Mouse (Mus musculus) brain, embryonic 18.5 days (tissue): ENCODE data around the gene Snai3.
A peak's percentile ranks its signal among the peaks of the same experiment; 100 is the strongest.

ENCODE experiments used
- DNase-seq: peaks from one replicate; pipeline ENCODE4 v3.0.0-alpha.2; 2012; ENCODE audit warnings: low read depth, low spot score

Gene Snai3

GRCm38 (mm10) chr8:122459990-122460389 lies 543 bp downstream of the Snai3 start:
- DNase-seq: no peak

DNA sequence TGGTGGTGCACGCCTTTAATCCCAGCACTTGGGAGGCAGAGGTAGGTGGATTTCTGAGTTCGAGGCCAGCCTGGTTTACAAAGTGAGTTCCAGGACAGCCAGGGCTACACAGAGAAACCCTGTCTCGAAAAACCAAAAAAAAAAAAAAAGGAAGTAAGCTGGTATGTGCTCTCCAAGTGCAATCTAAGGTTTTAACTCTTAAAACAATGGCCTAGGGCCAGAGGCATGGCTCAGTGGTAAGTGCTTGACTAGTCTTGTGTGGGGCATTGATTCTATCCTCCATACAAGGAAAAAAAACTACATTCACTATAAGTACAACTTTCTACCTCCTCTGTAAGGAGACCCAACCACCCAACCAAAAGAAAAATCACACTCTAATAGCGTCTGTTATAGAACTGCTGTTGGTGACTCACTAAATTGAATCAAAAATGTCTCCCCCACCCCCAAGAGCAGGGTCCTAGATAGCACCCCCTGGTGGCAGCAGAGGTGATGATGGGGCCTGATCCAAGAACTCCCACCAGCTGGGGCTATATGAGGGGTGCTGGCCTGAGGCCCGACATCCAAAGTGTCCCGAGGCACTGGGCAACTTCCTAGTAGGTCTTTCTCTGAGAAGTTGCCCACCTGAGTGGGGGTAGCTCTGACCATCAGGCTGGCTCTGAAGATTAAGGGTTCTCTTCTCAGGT lies 1.2 kb downstream of the Snai3 start:
- no peak for DNase-seq

- DNase-seq: no peak
Observed at GRCm38 (mm10) chr8:122457171-122457570, 3.4 kb downstream of the Snai3 start.

DNA sequence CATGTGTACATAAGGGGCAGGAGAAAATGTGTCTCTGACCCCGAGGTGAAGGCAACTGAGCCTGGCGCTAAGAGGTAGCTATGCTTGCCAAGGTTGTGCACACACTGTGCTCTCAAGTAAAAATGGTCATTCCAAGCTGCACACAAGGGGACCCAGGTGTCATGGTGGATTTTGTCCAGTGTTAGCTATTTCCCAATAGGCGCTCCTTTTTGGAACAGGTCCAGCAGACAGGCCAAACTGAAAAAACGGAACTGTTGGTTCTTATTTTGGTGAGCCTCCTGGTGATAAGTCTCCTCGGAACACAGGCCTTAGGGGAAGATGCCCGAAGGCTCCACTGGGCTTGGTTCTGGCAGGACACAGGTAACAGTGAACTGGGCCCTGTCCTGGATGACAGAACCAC lies 6.1 kb downstream of the Snai3 start:
- DNase-seq: no peak

DNA sequence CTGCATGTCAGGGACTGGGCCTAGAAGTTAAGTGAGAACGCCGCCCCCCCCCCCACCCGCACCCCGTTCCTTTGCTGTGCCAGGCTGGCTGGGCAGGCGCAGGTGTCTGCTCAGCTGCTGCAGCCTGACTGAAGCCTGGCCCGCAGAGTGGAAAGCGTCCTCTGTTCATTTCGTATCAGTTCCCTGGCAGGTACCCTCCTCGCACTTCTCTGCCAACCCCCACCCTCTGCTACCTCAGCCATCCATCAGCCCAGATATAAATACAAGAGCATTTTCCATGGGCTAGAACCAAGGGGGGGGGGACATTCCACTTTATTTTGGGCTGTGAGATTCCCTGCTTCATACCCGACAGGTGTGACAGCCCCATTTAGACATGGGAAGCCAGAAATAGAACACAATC lies 8.4 kb downstream of the Snai3 start:
- DNase-seq: no peak

DNA sequence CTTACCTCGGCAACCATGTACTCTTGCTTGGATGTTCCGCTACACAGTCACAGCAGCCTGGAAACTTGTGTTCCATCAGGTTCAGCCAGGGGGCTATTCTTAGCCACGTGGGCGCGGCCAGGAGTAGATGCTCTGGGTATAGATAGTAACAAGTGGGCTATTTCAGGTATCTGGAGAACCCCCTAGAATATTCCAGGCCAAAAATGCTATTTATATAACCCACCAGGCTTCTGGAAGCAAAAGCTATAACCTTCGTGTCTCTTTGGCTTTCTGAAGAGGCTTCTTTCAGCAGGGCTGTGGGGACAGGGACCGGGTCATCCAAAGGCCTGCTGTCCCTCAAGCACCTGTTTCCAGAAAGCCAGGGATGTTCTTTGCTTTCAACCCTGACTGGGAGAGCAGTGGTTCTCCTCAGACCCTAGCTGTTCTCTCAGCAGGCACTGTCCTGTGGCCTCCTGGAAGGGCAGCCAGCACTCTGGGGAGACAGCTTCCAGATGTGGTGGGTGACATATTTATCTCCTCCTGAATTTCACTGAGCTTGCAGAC lies 9.3 kb downstream of the Snai3 start:
- no peak for DNase-seq

DNA sequence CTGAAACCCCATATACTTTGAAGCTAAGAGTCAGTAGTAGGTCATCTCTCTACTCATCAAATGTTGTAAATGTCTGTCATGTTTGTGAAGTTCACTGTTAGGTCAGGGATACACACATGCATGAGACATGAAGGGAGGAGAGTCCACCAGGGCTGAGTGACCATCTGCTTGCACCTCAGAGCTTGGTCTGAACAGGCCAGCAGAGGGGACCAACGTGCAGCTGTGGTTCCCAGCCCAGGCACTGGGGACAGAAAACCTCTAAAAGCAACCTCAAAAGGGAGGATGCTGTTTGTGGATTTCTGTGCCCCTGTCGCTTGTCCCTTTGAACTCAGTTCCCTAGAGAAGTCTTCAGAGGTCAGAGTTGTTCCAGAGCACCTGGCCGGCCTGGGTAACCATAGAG lies 15.3 kb downstream of the Snai3 start:
- DNase-seq: no peak

GRCm38 (mm10) chr8:122444058-122444748 lies 16.3 kb downstream of the Snai3 start:
- peak; percentile 59 for DNase-seq

DNA sequence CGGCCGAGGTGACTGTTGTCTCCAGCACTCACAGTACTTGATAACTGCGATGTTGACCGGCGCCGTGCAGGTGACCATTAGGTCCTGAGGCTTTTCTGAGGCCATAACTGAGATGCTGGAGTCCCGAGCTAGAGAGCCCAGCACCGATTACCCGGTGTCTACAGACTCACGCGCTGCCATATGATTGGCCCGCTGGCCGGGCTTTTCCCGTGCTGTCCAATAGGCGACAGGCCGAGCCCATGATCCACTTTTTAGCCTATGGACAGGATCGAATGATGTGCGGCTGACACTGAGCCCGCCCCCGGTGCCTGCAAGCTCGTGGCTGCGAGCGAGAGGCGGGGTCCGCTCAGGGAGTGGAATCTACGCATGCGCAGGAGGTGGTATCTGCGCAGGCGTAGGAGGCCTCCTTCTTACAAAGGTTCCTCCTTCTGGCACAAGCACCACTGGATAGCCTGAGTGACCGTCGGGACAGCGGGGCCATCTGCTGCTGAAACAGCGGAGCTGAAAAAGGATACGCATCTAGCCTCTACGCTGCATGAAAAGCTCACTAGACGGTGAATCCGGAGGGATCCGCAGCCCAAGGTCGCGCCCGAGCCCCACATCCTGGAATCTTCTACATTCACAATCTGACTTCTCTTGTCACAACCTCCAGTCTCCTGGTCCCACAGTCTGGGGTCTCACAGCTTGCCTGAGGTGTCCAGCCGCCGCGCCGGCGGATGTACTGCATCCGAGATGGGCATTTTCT lies 17.1 kb downstream of the Snai3 start, which contains the start of gene Mvd:
TSS of gene Mvd (minus strand) at position 161 of the 745 bp plus-strand sequence.
- peak; percentile 99 for DNase-seq

DNA sequence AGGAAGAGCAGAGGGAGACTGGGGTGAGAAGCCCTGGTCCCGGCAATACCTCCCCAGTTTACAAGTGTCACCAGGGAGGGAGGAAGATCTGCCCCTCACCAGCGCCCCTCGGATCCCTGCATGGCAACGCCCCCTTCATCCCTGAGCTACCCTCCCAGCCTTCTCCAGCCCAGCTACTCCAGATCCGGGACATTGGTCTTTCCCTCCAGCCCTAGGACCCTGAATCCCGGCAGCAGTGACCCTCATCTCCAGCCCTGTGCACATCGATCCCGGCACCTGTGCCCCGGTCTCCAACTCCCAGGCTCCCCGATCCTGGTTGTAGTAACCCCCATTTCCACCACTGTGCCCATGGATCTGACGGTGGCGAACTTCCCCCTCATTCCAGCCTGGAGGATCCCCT lies 17.8 kb downstream of the Snai3 start:
- no peak for DNase-seq

- DNase-seq: no peak
Observed at GRCm38 (mm10) chr8:122442356-122442755, 18.2 kb downstream of the Snai3 start.

- DNase-seq: no peak
Observed at GRCm38 (mm10) chr8:122441326-122441725, 19.2 kb downstream of the Snai3 start.

DNA sequence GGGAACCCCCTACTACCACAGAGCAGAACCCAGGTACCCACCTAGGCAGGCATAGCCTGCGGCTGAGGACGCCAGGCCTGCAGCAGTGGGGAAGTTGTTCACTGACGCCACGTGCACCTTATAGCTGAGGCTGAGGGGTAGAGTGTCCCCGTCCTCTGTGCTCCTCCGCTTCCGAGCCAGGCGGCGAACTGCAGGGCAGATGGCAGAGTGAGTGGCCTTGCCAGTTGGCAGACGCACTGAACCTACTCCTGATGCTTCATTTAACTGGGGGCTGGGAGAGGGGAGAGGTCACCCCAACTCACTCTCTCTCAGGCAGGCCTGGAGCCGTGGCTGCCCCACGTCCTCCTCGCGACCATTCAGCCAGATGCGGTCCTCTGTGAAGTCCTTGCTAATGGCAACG lies 21.2 kb downstream of the Snai3 start:
- no peak for DNase-seq

DNA sequence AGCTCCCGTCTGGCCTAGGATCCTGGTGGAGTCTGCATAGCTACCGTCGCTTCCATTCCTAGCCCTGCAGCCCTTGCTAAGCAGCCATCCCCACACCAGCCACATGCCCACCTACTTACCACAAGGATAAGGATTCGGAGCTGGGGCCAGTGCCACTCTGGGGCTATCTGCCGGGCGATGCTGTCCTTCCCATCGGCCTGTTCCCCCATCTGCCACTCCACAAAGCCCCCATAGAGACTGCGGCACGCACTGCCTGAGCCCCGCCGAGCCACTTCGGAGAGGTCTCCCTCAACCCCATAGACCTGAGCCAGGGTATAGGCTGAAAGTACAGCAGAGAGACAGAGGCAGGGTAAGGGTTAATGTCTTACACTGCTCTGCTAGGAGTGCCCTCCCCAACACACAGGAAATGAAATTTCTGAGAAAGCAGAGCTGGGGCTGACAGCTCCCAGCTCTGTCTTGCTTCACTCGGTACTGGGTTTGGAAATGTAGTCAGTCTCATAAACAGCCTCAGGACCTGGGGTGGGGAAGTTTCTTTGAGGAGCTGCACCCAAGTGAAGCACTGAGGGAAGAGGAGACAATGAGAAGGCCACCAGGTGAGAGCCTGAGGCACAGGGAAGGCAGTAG lies 22.7 kb downstream of the Snai3 start:
- DNase-seq: no peak

- no peak for DNase-seq
Observed at GRCm38 (mm10) chr8:122436586-122437125, 23.9 kb downstream of the Snai3 start.

GRCm38 (mm10) chr8:122436146-122436545 lies 24.4 kb downstream of the Snai3 start:
- DNase-seq: no peak

- DNase-seq: no peak
Observed at GRCm38 (mm10) chr8:122435375-122435774, 25.2 kb downstream of the Snai3 start.

DNA sequence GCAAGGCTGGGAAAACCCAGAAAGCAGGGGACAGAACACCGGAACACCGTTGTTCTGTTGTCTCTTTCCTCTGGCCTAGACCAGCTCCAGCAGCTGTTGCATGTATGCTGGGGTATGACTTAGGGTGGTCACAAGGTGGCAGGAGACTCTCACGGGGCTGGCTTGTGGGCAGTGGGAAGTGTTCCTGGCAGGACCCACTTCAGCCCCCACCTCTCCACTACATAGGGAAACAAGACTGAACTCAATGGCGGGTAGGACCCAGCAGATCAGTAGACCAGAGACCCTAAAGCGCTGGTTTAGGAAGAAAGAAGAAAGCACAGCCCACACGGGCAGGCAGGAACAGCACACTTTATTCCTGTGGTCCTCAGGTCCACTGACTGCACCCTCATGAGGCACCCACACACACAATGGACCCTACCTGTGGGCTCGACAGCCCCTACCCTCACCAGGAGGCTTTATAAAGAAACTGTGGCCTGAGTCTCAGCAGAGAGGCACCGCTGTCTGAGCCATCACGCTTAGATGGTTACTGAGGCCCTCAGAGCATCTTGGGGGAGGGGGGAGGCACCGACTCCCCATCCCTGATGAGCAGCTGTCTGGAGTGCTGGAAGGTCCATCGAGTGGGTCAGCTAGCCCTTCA lies 27.1 kb downstream of the Snai3 start:
- DNase-seq: no peak

- DNase-seq: no peak
Observed at GRCm38 (mm10) chr8:122432443-122433268, 27.9 kb downstream of the Snai3 start, which contains the start of gene Cyba. Gene Cyba, minus strand, starts transcription at chr8:122432930.
